Mouse (Mus musculus): Measurements from ENCODE around the gene Eif2b2.

The Eif2b2 gene

DNA sequence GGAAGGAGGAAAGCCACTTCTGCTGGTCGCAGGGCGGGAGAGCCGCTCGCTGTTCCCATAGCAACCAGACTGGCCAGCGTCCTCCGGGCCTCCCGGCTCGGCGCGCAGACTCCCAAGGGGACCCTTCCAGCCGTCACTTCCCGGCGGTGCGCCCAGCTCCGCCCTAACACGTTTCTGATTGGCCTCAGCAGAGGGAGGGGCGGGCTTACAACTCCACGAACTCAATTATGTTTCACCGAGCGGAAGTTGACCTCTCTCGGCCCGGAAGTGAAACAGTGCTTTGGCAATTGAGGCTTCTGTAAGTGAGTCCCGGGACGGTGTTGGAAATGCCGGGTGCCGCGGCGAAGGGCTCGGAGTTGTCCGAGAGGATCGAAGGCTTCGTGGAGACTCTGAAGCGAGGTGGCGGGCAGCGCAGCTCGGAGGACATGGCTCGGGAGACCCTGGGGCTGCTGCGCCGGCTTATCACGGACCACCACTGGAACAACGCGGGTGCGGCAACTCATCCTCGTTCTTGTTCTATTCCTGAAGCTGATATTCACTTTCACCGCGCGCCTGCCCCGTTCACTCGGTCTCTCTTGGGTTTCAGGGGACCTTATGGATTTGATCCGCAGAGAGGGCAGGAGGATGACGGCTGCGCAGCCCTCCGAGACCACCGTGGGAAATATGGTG is at the start of gene Eif2b2:
Gene Eif2b2, plus strand, starts transcription at position 246 of the 669 bp plus-strand sequence.
- Histone ChIP-seq H3K27me3 (ENCODE audit: control insufficient read depth, insufficient read depth, low read length, poor library complexity, severe bottlenecking) (no peaks in the 10 kb centered on the region), H3K36me3 (ENCODE audit: control insufficient read depth, insufficient read depth, low read length, poor library complexity, severe bottlenecking) (peaks cover 4% of the 10 kb centered on the region)
- DNase-seq (ENCODE audit: low read depth, low spot score): peak; percentile 97

- DNase-seq (ENCODE audit: low read depth, low spot score): no peak
- H3K27me3 ChIP-seq (ENCODE audit: control insufficient read depth, insufficient read depth, low read length, poor library complexity, severe bottlenecking): no peaks in the 10 kb centered on the region
- H3K36me3 ChIP-seq (ENCODE audit: control insufficient read depth, insufficient read depth, low read length, poor library complexity, severe bottlenecking): no peaks in the 10 kb centered on the region
Measured at GRCm38 (mm10) chr12:85169877-85170276, 49.4 kb upstream of the Eif2b2 start.

- no peaks in the 10 kb centered on the region for H3K36me3 ChIP-seq (ENCODE audit: control insufficient read depth, insufficient read depth, low read length, poor library complexity, severe bottlenecking)
- H3K27me3 ChIP-seq (ENCODE audit: control insufficient read depth, insufficient read depth, low read length, poor library complexity, severe bottlenecking): no peaks in the 10 kb centered on the region
- DNase-seq (ENCODE audit: low read depth, low spot score): no peak
Measured at GRCm38 (mm10) chr12:85170284-85170947, 48.9 kb upstream of the Eif2b2 start.

GRCm38 (mm10) chr12:85170948-85171307 is 48.4 kb upstream of the Eif2b2 start:
- no peaks in the 10 kb centered on the region for H3K27me3 ChIP-seq (ENCODE audit: control insufficient read depth, insufficient read depth, low read length, poor library complexity, severe bottlenecking)
- no peaks in the 10 kb centered on the region for H3K36me3 ChIP-seq (ENCODE audit: control insufficient read depth, insufficient read depth, low read length, poor library complexity, severe bottlenecking)
- no peak for DNase-seq (ENCODE audit: low read depth, low spot score)

GRCm38 (mm10) chr12:85174016-85174415 is 45.3 kb upstream of the Eif2b2 start:
- no peak for DNase-seq (ENCODE audit: low read depth, low spot score)
- Histone ChIP-seq H3K27me3 (ENCODE audit: control insufficient read depth, insufficient read depth, low read length, poor library complexity, severe bottlenecking) (no peaks in the 10 kb centered on the region), H3K36me3 (ENCODE audit: control insufficient read depth, insufficient read depth, low read length, poor library complexity, severe bottlenecking) (no peaks in the 10 kb centered on the region)

GRCm38 (mm10) chr12:85175087-85175675 is 44.1 kb upstream of the Eif2b2 start:
- no peak for DNase-seq (ENCODE audit: low read depth, low spot score)
- Histone ChIP-seq H3K36me3 (ENCODE audit: control insufficient read depth, insufficient read depth, low read length, poor library complexity, severe bottlenecking) (no peaks in the 10 kb centered on the region), H3K27me3 (ENCODE audit: control insufficient read depth, insufficient read depth, low read length, poor library complexity, severe bottlenecking) (no peaks in the 10 kb centered on the region)

- no peak for DNase-seq (ENCODE audit: low read depth, low spot score)
- no peaks in the 10 kb centered on the region for H3K27me3 ChIP-seq (ENCODE audit: control insufficient read depth, insufficient read depth, low read length, poor library complexity, severe bottlenecking)
- H3K36me3 ChIP-seq (ENCODE audit: control insufficient read depth, insufficient read depth, low read length, poor library complexity, severe bottlenecking): no peaks in the 10 kb centered on the region
Measured at GRCm38 (mm10) chr12:85175926-85176845, 43.1 kb upstream of the Eif2b2 start.

DNA sequence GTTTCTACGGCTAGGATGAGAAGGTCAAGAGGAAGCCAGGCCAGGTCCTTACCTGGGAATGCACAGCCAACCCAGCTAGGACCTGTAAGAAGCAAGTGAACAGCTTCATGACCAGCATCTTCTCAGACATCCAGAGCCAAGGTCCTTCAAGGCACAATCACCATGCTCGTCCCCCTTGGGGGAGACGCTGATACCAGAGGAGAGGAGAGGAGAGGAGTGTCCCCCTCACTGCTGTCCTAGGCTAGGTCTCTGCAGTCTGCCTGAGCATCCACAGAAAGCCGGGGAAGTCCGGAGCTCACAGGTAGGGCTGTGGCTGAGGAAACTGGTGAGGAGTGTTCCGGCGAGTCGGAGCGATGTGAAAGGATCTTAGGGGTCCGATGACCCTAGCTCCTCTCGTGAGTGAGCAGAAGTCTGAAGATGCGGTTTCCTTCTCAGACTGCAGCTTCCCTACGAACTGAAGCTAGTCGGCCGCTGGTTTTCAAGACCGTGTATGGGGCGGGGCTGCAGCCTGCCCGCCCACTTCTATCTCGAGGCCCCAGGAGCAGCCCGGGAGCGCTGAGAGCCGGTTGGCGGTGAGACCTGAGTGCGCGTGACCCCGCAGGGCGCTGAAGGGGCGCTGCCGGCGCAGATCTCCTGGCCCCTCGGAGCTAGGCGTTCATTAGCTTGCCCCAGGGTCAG is 42.3 kb upstream of the Eif2b2 start:
- Histone ChIP-seq H3K27me3 (ENCODE audit: control insufficient read depth, insufficient read depth, low read length, poor library complexity, severe bottlenecking) (no peaks in the 10 kb centered on the region), H3K36me3 (ENCODE audit: control insufficient read depth, insufficient read depth, low read length, poor library complexity, severe bottlenecking) (no peaks in the 10 kb centered on the region)
- DNase-seq (ENCODE audit: low read depth, low spot score): peak; percentile 62

GRCm38 (mm10) chr12:85177740-85178239 is 41.5 kb upstream of the Eif2b2 start, which contains the start of gene Pgf:
Pgf (minus strand) TSS chr12:85177790.
- DNase-seq (ENCODE audit: low read depth, low spot score): peak; percentile 34
- H3K27me3 ChIP-seq (ENCODE audit: control insufficient read depth, insufficient read depth, low read length, poor library complexity, severe bottlenecking): no peaks in the 10 kb centered on the region
- H3K36me3 ChIP-seq (ENCODE audit: control insufficient read depth, insufficient read depth, low read length, poor library complexity, severe bottlenecking): no peaks in the 10 kb centered on the region

DNA sequence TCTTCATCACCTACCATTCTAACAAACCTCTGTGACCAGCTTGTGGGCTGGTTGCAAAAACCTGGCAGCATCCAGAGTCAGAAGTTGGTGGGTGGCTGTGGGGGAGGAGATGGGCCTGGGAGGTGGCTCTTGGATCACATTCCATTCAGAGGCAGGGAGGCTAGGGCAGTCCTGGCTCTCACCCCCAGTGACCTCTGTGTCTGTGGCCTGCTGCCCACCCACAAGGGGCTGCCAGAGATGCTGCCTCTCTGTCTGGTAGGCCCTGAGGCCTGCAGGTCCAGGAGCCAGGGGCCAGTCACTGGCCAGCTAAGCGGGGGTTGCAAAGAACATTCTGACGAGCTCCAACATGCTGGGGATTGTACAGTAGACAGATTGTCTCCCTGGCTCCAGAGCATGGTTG is 41.0 kb upstream of the Eif2b2 start:
- Histone ChIP-seq H3K27me3 (ENCODE audit: control insufficient read depth, insufficient read depth, low read length, poor library complexity, severe bottlenecking) (no peaks in the 10 kb centered on the region), H3K36me3 (ENCODE audit: control insufficient read depth, insufficient read depth, low read length, poor library complexity, severe bottlenecking) (no peaks in the 10 kb centered on the region)
- no peak for DNase-seq (ENCODE audit: low read depth, low spot score)

GRCm38 (mm10) chr12:85181475-85182344 is 37.6 kb upstream of the Eif2b2 start:
- DNase-seq (ENCODE audit: low read depth, low spot score): no peak
- H3K27me3 ChIP-seq (ENCODE audit: control insufficient read depth, insufficient read depth, low read length, poor library complexity, severe bottlenecking): no peaks in the 10 kb centered on the region
- H3K36me3 ChIP-seq (ENCODE audit: control insufficient read depth, insufficient read depth, low read length, poor library complexity, severe bottlenecking): no peaks in the 10 kb centered on the region

DNA sequence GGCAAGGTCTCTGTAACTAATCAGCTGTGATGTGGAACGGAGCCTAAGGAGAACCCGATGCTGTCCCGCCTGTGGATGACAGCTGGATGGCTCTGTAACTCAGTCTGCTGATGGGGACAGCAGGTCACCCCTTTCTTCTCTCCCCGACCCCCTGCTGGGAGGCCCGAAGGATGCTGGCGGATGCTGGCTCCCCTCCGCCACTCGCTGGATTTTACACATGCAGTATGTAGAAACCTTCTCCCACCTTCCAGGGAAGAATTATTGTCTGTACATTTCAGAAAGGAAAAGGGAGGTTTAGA is 37.0 kb upstream of the Eif2b2 start:
- DNase-seq (ENCODE audit: low read depth, low spot score): no peak
- H3K36me3 ChIP-seq (ENCODE audit: control insufficient read depth, insufficient read depth, low read length, poor library complexity, severe bottlenecking): no peaks in the 10 kb centered on the region

GRCm38 (mm10) chr12:85182898-85183297 is 36.4 kb upstream of the Eif2b2 start:
- H3K27me3 ChIP-seq (ENCODE audit: control insufficient read depth, insufficient read depth, low read length, poor library complexity, severe bottlenecking): no peaks in the 10 kb centered on the region
- no peaks in the 10 kb centered on the region for H3K36me3 ChIP-seq (ENCODE audit: control insufficient read depth, insufficient read depth, low read length, poor library complexity, severe bottlenecking)
- DNase-seq (ENCODE audit: low read depth, low spot score): peak; percentile 39

More for the DNA sequence above, 37.0 kb upstream of the Eif2b2 start:
- no peaks in the 10 kb centered on the region for H3K27me3 ChIP-seq (ENCODE audit: control insufficient read depth, insufficient read depth, low read length, poor library complexity, severe bottlenecking)
